Mouse (Mus musculus) liver, embryonic 14.5 days (tissue): ENCODE results near the gene Serpinb9. TPM values are rescaled to one million over a fixed set of nuclear protein-coding genes. Genes with fewer than 3 reads are reported as not detected.
A peak's percentile ranks its signal among the peaks of the same experiment; 100 is the strongest.

Source experiments
- ATAC-seq: fragments of 200-750 bp; cut with Nextera tagmentation; 2 replicates; pipeline ENCODE4 v1.8.0; 2017; ENCODE audit warnings: moderate number of reproducible peaks, mild to moderate bottlenecking, moderate library complexity; ENCODE audit not compliant: insufficient read depth
- DNase-seq, 3 experiments: peaks; one replicate each; pipeline ENCODE4 v3.0.0-alpha.2; 2012 to 2013; ENCODE audit warnings: low read depth in 3 of 3, low spot score in 3 of 3
- H3K27ac ChIP-seq: fragments of 300-500 bp; sonication (generic); 2 replicates; pipeline ENCODE4 v1.5.1; 2014; ENCODE audit warnings: moderate library complexity, mild to moderate bottlenecking, control low read depth, inconsistent platforms
- H3K27me3 ChIP-seq: fragments of 300-500 bp; sonication (generic); 2 replicates; pipeline ENCODE4 v1.6.1; 2014; ENCODE audit warnings: mild to moderate bottlenecking, low read length, moderate library complexity; ENCODE audit not compliant: control insufficient read depth, insufficient read depth
- H3K36me3 ChIP-seq: fragments of 300-500 bp; sonication (generic); replicated peaks from 2 replicates; pipeline ENCODE4 v1.6.1; 2014; ENCODE audit warnings: low read depth; ENCODE audit not compliant: control insufficient read depth, insufficient read depth
- H3K4me1 ChIP-seq, 2 experiments: fragments of 200-500 bp in 1 of 2; fragments of 300-500 bp in 1 of 2; sonication (generic) in 1 of 2; replicated peaks; 2 replicates each; pipeline ENCODE4 v1.6.1; 2012 to 2014; ENCODE audit warnings: antibody characterized with exemption in 1 of 2, inconsistent platforms in 1 of 2, low read length in 1 of 2; ENCODE audit not compliant: control insufficient read depth in 2 of 2, insufficient read depth in 2 of 2
- H3K4me2 ChIP-seq: fragments of 300-500 bp; sonication (generic); 2 replicates; pipeline ENCODE4 v1.6.1; 2014; ENCODE audit warnings: low read depth, mild to moderate bottlenecking, control low read depth, moderate library complexity
- H3K4me3 ChIP-seq, 2 experiments: fragments of 200-500 bp in 1 of 2; fragments of 300-500 bp in 1 of 2; sonication (generic) in 1 of 2; 2 replicates each; pipeline ENCODE4 v1.5.1; 2012 to 2014; ENCODE audit warnings: low read depth in 2 of 2, low read length in 2 of 2, mild to moderate bottlenecking in 2 of 2, control low read depth in 1 of 2, inconsistent platforms in 1 of 2, moderate library complexity in 1 of 2; ENCODE audit not compliant: insufficient read depth in 1 of 2
- H3K9ac ChIP-seq: fragments of 300-500 bp; sonication (generic); replicated peaks from 2 replicates; pipeline ENCODE4 v1.6.1; 2014; ENCODE audit warnings: mild to moderate bottlenecking, control low read depth, moderate library complexity
- H3K9me3 ChIP-seq: fragments of 300-500 bp; sonication (generic); 2 replicates; pipeline ENCODE4 v1.6.1; 2016; ENCODE audit warnings: low read length, mixed read lengths; ENCODE audit not compliant: control insufficient read depth
- CTCF ChIP-seq: IDR thresholded peaks from 2 replicates; pipeline ENCODE4 v1.5.1; 2016; ENCODE audit warnings: antibody characterized with exemption, low read depth, control low read depth
- EP300 ChIP-seq: IDR thresholded peaks from 2 replicates; pipeline ENCODE4 v1.6.1; 2016; ENCODE audit warnings: antibody characterized with exemption, low read depth
- WGBS: fragments of 180-500 bp; shearing (Covaris S2); extraction: QIAGEN DNeasy Blood & Tissue Kit; methylation state at CpG from one replicate; pipeline ENCODE4 v1.1.7; 2014; ENCODE audit not compliant: insufficient replicate concordance; 5-methylcytosine and 5-hydroxymethylcytosine counted together
- polyA plus RNA-seq, 2 experiments: library from polyadenylated mRNA; depleted of rRNA in 1 of 2; stranded (reverse) in 1 of 2; unstranded in 1 of 2; fragments of >200 nt; fragmentation: Nextera tagmentation in 1 of 2; extraction: Ambion mirVana in 1 of 2; gene quantifications; 2 replicates each; pipeline versions ENCODE4 v1.2.1 to v1.2.3; 2012 to 2014

The Serpinb9 gene
- polyA plus RNA-seq, 2 experiments, result 1.0 to 2.7 TPM

DNA sequence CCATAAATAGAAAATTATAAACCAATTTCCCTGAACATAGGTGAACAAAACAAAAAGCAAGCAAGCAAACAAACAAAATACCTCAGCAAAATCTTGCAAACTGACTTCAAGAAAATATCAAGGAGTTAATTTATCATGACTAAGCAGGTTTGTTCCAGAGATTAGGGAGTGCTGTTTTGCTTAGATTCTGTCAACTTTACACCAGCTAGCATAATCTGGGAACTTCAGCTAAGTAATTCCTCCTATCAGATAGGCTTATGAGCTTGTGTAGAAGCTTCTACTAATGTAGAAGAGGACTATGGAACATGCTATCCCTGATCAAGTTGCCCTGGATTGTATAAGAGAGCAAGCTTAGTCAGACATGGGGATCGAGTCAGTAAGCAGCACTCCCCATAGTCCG is 44.2 kb downstream of the Serpinb9 start:
- ATAC-seq (peak; percentile 76), DNase-seq (peak; percentile 4 to 31 (median 13))
- no peak for TF ChIP-seq CTCF
- TF ChIP-seq EP300, result peak; percentile 53
- Histone ChIP-seq H3K9me3 (no peaks in the 10 kb centered on the region), H3K27ac (no peak overlapping the region), H3K4me3 (no peak overlapping the region), H3K4me1 (peaks cover 3 to 4% of the 10 kb centered on the region in 2 experiments), H3K27me3 (no peaks in the 10 kb centered on the region), H3K36me3 (no peaks in the 10 kb centered on the region), H3K4me2 (no peak overlapping the region), H3K9ac (no peak overlapping the region)
- 59% methylated on average over 2 of the region's 2 CpGs for WGBS

DNA sequence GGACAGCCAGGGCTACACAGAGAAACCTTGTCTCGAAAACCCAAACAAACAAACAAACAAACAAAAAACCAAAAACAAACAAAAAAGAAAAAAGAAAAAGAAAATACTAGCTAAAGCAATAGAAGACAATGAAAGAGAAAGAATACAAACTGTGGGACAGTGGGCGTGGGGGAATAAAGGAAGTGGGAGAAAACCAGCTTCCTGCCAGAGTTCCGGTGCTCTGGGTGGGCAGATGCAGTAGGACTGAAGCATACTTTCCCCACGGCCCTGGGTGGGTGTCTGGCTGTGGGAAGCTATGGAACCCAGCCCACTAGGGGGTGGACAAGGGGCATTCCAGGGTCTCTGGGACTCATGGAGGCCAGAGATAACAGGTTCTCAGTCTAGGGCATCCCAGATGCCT is 45.1 kb downstream of the Serpinb9 start:
- no peaks in the 10 kb centered on the region for H3K9me3 ChIP-seq
- H3K4me1 ChIP-seq, result peaks cover 3 to 4% of the 10 kb centered on the region in 2 experiments
- no peak for TF ChIP-seq CTCF
- no peak for TF ChIP-seq EP300
- ATAC-seq (no peak), DNase-seq (no peak)
- no peak overlapping the region for H3K27ac ChIP-seq
- no peak overlapping the region for H3K4me3 ChIP-seq
- no peak overlapping the region for H3K9ac ChIP-seq
- no peak overlapping the region for H3K4me2 ChIP-seq
- no peaks in the 10 kb centered on the region for H3K27me3 ChIP-seq
- no peaks in the 10 kb centered on the region for H3K36me3 ChIP-seq
- WGBS, result 29% methylated on average over 4 of the region's 4 CpGs

- WGBS, result 38% methylated on average over 3 of the region's 3 CpGs
Observed at GRCm38 (mm10) chr13:33051697-33052096, 48.6 kb downstream of the Serpinb9 start.

DNA sequence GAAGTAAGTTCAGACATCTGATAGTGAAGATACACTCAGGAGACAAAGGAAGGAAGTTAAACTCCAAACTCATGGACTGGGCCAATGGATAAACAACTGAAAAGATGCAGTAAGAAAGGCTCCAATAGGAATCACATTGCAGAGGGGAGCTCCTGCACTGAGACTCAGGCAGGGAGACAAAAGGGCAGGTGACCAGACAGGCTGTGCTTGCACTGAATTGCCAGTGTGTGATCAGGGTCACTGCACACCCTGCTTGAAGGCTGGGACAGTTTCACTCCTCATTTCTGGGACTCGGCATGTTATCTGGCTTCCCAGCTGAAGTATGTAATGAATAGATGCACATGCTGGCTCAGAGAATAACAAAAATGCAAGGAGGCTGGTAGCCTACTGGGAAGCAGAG is 60.0 kb downstream of the Serpinb9 start:
- no peaks in the 10 kb centered on the region for H3K9me3 ChIP-seq
- no peak for TF ChIP-seq EP300
- TF ChIP-seq CTCF, result no peak
- H3K9ac ChIP-seq, result no peak overlapping the region
- DNase-seq (no peak), ATAC-seq (no peak)
- no peaks in the 10 kb centered on the region for H3K4me1 ChIP-seq
- H3K27me3 ChIP-seq, result no peaks in the 10 kb centered on the region
- H3K4me2 ChIP-seq, result no peak overlapping the region
- H3K4me3 ChIP-seq, result no peak overlapping the region
- no peak overlapping the region for H3K27ac ChIP-seq
- 45% methylated on average over 1 of the region's 1 CpGs for WGBS
- H3K36me3 ChIP-seq, result no peaks in the 10 kb centered on the region

More at GRCm38 (mm10) chr13:33051697-33052096, 48.6 kb downstream of the Serpinb9 start:
- Histone ChIP-seq H3K36me3 (no peaks in the 10 kb centered on the region), H3K4me3 (no peak overlapping the region), H3K27ac (no peak overlapping the region), H3K27me3 (no peaks in the 10 kb centered on the region), H3K4me1 (peaks cover 3 to 4% of the 10 kb centered on the region in 2 experiments), H3K9me3 (no peaks in the 10 kb centered on the region), H3K4me2 (no peak overlapping the region), H3K9ac (no peak overlapping the region)
- TF ChIP-seq EP300 (no peak), CTCF (no peak)
- DNase-seq (no peak), ATAC-seq (no peak)

Other genes with a start within 250 kb of the Serpinb9 start
- 0.01 TPM in 1 of 2 replicates, not detected in the other for gene Mylk4, start 219.3 kb upstream of the Serpinb9 start, polyA plus RNA-seq (2012; rRNA removed)
- gene Mylk4, start 219.3 kb upstream of the Serpinb9 start, polyA plus RNA-seq (2014; fragmentation: Nextera tagmentation; extraction: Ambion mirVana), result 0.08 TPM in 1 of 2 replicates, not detected in the other
- 13.2 and 16.3 TPM in 2 replicates for gene Wrnip1, start 201.2 kb upstream of the Serpinb9 start, polyA plus RNA-seq (2012; rRNA removed)
- gene Wrnip1, start 201.2 kb upstream of the Serpinb9 start, polyA plus RNA-seq (2014; fragmentation: Nextera tagmentation; extraction: Ambion mirVana), result 6.0 and 8.2 TPM in 2 replicates
- not detected in 2 replicates for gene D930007J09Rik, start 200.4 kb upstream of the Serpinb9 start, polyA plus RNA-seq (2012; rRNA removed)
- gene D930007J09Rik, start 200.4 kb upstream of the Serpinb9 start, polyA plus RNA-seq (2014; fragmentation: Nextera tagmentation; extraction: Ambion mirVana), result not detected in 2 replicates
- 3.9 and 8.0 TPM in 2 replicates for gene Serpinb1a, start 152.1 kb upstream of the Serpinb9 start, polyA plus RNA-seq (2012; rRNA removed)
- gene Serpinb1a, start 152.1 kb upstream of the Serpinb9 start, polyA plus RNA-seq (2014; fragmentation: Nextera tagmentation; extraction: Ambion mirVana), result 21.2 and 32.4 TPM in 2 replicates
- gene Serpinb1c, start 105.0 kb upstream of the Serpinb9 start, polyA plus RNA-seq (2012; rRNA removed), result 0.04 TPM in 1 of 2 replicates, not detected in the other
- not detected in 2 replicates for gene Serpinb1c, start 105.0 kb upstream of the Serpinb9 start, polyA plus RNA-seq (2014; fragmentation: Nextera tagmentation; extraction: Ambion mirVana)
- 2.2 and 4.2 TPM in 2 replicates for gene Serpinb6b, start 38.0 kb upstream of the Serpinb9 start, polyA plus RNA-seq (2012; rRNA removed)
- gene Serpinb6b, start 38.0 kb upstream of the Serpinb9 start, polyA plus RNA-seq (2014; fragmentation: Nextera tagmentation; extraction: Ambion mirVana), result 5.3 and 5.5 TPM in 2 replicates
- 0.02 and 0.04 TPM in 2 replicates for gene Serpinb9b, start 24.2 kb downstream of the Serpinb9 start, polyA plus RNA-seq (2012; rRNA removed)
- gene Serpinb9b, start 24.2 kb downstream of the Serpinb9 start, polyA plus RNA-seq (2014; fragmentation: Nextera tagmentation; extraction: Ambion mirVana), result not detected in 2 replicates
- gene Serpinb1b, start 75.3 kb downstream of the Serpinb9 start, polyA plus RNA-seq (2012; rRNA removed), result 0.02 TPM in 1 of 2 replicates, not detected in the other
- gene Serpinb1b, start 75.3 kb downstream of the Serpinb9 start, polyA plus RNA-seq (2014; fragmentation: Nextera tagmentation; extraction: Ambion mirVana), result 0.23 TPM in 1 of 2 replicates, not detected in the other
- not detected in 2 replicates for gene Serpinb9c, start 156.5 kb downstream of the Serpinb9 start, polyA plus RNA-seq (2012; rRNA removed)
- not detected in 2 replicates for gene Serpinb9c, start 156.5 kb downstream of the Serpinb9 start, polyA plus RNA-seq (2014; fragmentation: Nextera tagmentation; extraction: Ambion mirVana)
- gene Serpinb9d, start 189.7 kb downstream of the Serpinb9 start, polyA plus RNA-seq (2012; rRNA removed), result not detected in 2 replicates
- gene Serpinb9d, start 189.7 kb downstream of the Serpinb9 start, polyA plus RNA-seq (2014; fragmentation: Nextera tagmentation; extraction: Ambion mirVana), result not detected in 2 replicates
- gene Serpinb9e, start 246.4 kb downstream of the Serpinb9 start, polyA plus RNA-seq (2012; rRNA removed), result not detected in 2 replicates
- gene Serpinb9e, start 246.4 kb downstream of the Serpinb9 start, polyA plus RNA-seq (2014; fragmentation: Nextera tagmentation; extraction: Ambion mirVana), result not detected in 2 replicates